Mouse (Mus musculus): ENCODE data around the gene Rhou.

Gene Rhou

GRCm38 (mm10) chr8:123649483-123649882 is 4.2 kb upstream of the Rhou start:
- no peak for DNase-seq (ENCODE audit: low spot score in 2 of 2)

- DNase-seq (ENCODE audit: low spot score in 2 of 2) = no peak
These were observed 2.2 kb upstream of the Rhou start for GRCm38 (mm10) chr8:123651390-123652098.

- DNase-seq (ENCODE audit: low spot score in 2 of 2) = no peak
These were observed 1.1 kb upstream of the Rhou start for GRCm38 (mm10) chr8:123652641-123653040.

GRCm38 (mm10) chr8:123653994-123654569 is 353 bp downstream of the Rhou start:
- peak; percentile 32 to 39 for DNase-seq (ENCODE audit: low spot score in 2 of 2)

- no peak for DNase-seq (ENCODE audit: low spot score in 2 of 2)
These were observed 1.0 kb downstream of the Rhou start for GRCm38 (mm10) chr8:123654763-123655162.

GRCm38 (mm10) chr8:123655351-123655779 is 1.6 kb downstream of the Rhou start:
- peak; percentile 19 to 25 for DNase-seq (ENCODE audit: low spot score in 2 of 2)

- DNase-seq (ENCODE audit: low spot score in 2 of 2) = no peak
These were observed 4.1 kb downstream of the Rhou start for GRCm38 (mm10) chr8:123657826-123658225.

- DNase-seq (ENCODE audit: low spot score in 2 of 2) = no peak
These were observed 5.8 kb downstream of the Rhou start for GRCm38 (mm10) chr8:123659469-123660057.

GRCm38 (mm10) chr8:123661515-123661914 is 7.8 kb downstream of the Rhou start:
- no peak for DNase-seq (ENCODE audit: low spot score in 2 of 2)

- DNase-seq (ENCODE audit: low spot score in 2 of 2) = no peak
These were observed 11.9 kb downstream of the Rhou start for GRCm38 (mm10) chr8:123665580-123665979.

GRCm38 (mm10) chr8:123666832-123667231 is 13.1 kb downstream of the Rhou start:
- DNase-seq (ENCODE audit: low spot score in 2 of 2) = no peak

- no peak for DNase-seq (ENCODE audit: low spot score in 2 of 2)
These were observed 15.0 kb downstream of the Rhou start for GRCm38 (mm10) chr8:123668681-123669080.

- DNase-seq (ENCODE audit: low spot score in 2 of 2) = no peak
These were observed 17.0 kb downstream of the Rhou start for GRCm38 (mm10) chr8:123670766-123671165.

GRCm38 (mm10) chr8:123671454-123671853 is 17.7 kb downstream of the Rhou start:
- no peak for DNase-seq (ENCODE audit: low spot score in 2 of 2)

- DNase-seq (ENCODE audit: low spot score in 2 of 2) = no peak
These were observed 18.9 kb downstream of the Rhou start for GRCm38 (mm10) chr8:123672648-123673047.

- no peak for DNase-seq (ENCODE audit: low spot score in 2 of 2)
These were observed 21.9 kb downstream of the Rhou start for GRCm38 (mm10) chr8:123675611-123676010.

- DNase-seq (ENCODE audit: low spot score in 2 of 2) = no peak
These were observed 24.7 kb downstream of the Rhou start for GRCm38 (mm10) chr8:123678390-123678789.

- no peak for DNase-seq (ENCODE audit: low spot score in 2 of 2)
These were observed 28.5 kb downstream of the Rhou start for GRCm38 (mm10) chr8:123682073-123682761.

- DNase-seq (ENCODE audit: low spot score in 2 of 2) = no peak
These were observed 29.6 kb downstream of the Rhou start for GRCm38 (mm10) chr8:123683321-123683720.

- DNase-seq (ENCODE audit: low spot score in 2 of 2) = no peak
These were observed 31.1 kb downstream of the Rhou start for GRCm38 (mm10) chr8:123684806-123685205.

GRCm38 (mm10) chr8:123685477-123685876 is 31.7 kb downstream of the Rhou start:
- no peak for DNase-seq (ENCODE audit: low spot score in 2 of 2)

GRCm38 (mm10) chr8:123687826-123688225 is 34.1 kb downstream of the Rhou start:
- DNase-seq (ENCODE audit: low spot score in 2 of 2) = no peak

Measured in heart, adult 9 months (tissue).